Mouse (Mus musculus): ENCODE measurements around the gene Gm11756.

The Gm11756 gene

GRCm38 (mm10) chr4:73920660-73921059 lies at the start of gene Gm11756:
Gene Gm11756 (minus strand): TSS chr4:73920760.
- 86% methylated on average over 6 of the region's 6 CpGs for WGBS

DNA sequence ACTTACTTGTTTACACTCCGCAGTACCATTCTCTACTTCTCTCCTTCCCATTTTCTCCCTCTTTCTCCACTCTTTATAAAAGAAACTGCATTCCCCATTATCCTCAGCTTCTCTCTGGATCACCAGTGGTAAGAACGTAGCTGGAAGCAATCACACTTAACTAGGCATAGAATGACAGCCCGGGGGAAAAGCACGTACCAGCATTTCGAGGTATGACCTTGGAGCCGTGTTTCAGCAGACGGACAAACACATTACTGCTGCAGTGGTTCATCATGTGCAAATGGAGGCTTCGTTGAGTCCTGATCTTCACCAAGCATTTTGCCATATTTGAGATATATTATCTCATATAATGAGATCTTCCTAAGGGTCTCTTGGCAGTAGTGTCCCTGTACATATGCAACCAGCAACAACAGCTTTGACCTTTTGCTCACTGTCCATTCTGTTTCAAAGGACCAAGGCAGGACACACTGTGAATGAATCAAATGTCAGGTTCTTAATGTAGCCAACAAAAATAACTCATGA lies 29.9 kb upstream of the Gm11756 start, which contains the start of gene 2310002L09Rik:
2310002L09Rik (minus strand) TSS at position 472 of the 522 bp plus-strand sequence.
- WGBS = 87% methylated on average over 8 of the region's 8 CpGs

DNA sequence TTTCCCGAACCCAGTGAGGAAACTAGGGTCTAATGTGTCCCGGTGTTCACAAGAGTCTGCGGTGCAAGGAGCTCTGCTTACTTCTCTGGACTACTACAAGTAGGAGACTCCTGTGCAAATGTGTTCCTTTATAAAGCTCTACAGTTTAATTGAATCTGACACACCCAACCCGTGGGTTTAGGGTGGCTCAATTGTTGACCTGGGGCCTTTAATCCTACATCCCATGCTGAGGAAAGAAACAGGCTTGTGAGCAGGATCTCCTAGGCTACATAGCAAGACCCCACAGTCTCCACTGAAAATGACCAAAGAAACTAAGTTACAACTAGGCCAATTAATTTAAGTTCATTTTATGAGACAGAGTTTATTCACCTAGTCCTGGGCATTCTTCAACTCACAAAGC lies 14.7 kb downstream of the Gm11756 start, which contains the start of gene Gm13871:
Gm13871 (minus strand) TSS at position 101 of the 400 bp plus-strand sequence.
- no CpG with 5 or more reads among the region's 4 CpGs for WGBS

GRCm38 (mm10) chr4:73891012-73891411 lies 29.5 kb downstream of the Gm11756 start, which contains the start of gene Gm11757:
Gene Gm11757 (minus strand): TSS chr4:73891112.
- no CpG with 5 or more reads among the region's 4 CpGs for WGBS

- WGBS = no CpG with 5 or more reads among the region's 4 CpGs
These were observed 44.4 kb downstream of the Gm11756 start, which contains the start of gene Gm11758 for GRCm38 (mm10) chr4:73876166-73876565. Gene Gm11758 (minus strand): TSS chr4:73876266.
